ENCODE assay signal across 9 mouse cellular contexts in the genomic region with DNA sequence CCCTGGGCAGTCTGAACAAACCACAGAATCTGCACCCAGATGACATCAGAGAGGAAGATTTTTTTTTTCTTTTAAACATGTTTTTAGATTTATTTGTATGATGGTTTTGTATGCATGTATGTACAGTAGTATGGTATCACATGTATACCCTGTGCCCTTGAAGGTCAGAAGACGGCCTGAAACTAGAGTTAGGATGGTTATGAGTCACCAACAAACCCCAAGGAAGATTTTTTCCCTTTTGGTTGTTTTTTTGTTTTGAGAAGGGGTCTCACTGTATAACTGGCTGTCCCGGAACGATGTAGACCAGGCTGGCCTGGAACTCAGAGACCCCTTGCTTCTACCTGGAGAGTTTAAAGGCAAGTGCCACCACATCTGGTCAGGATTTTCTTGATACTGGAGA. TPM values are rescaled to one million over a fixed set of nuclear protein-coding genes. Genes with fewer than 3 reads are reported as not detected.
DNase-seq lines count a peak whose midpoint lies in the region; ATAC-seq and TF ChIP-seq lines count a peak whose summit lies in the region.
"Had no signal": no experiment of that assay in that cellular context is flagged by ENCODE, and none has a peak within 500 bp of the region (broad histone marks: within the 10 kb centered on the region; RNA-seq: fewer than 3 reads in every experiment).

No protein-coding gene starts in this region.

- DNase-seq in heart, adult 11 months = no peak
- DNase-seq in CH12.LX (ENCODE audit: extremely low read depth) = no peak
- DNase-seq in limb, embryonic 14.5 days (ENCODE audit: low spot score) = no peak
- DNase-seq in thymus, postnatal 0 days (ENCODE audit: low spot score) = no peak
- no peak for DNase-seq in adipocyte (ENCODE audit: low spot score)
- DNase-seq: spleen, adult 18-20 months had no signal

- peak overlapping the region; percentile 87; the same call in 1 of the 2 replicates for H3K9ac ChIP-seq in heart, embryonic 16.5 days (ENCODE audit: low read length)
- H3K9ac ChIP-seq in CH12.LX (ENCODE audit: insufficient read depth, low read depth) = peak overlapping the region; percentile 75
- H3K9ac ChIP-seq in embryonic facial prominence, embryonic 15.5 days = no peak overlapping the region
- no peak overlapping the region for H3K9ac ChIP-seq in limb, embryonic 14.5 days (ENCODE audit: low read depth, low read length, severe bottlenecking)

- 94% methylated on average over 3 of the region's 3 CpGs for WGBS in heart, embryonic 16.5 days
- WGBS in embryonic facial prominence, embryonic 15.5 days = 86% methylated on average over 3 of the region's 3 CpGs
- 90% methylated on average over 3 of the region's 3 CpGs for WGBS in limb, embryonic 14.5 days

- dilution Hi-C loops in CH12.LX (cut with MboI; ENCODE audit: extremely low pct_ligation_motif_present, extremely low pct_unique_long_range_greater_than_20kb, low sequenced_read_pairs) = no loop called here

- TF ChIP-seq EP300 in CH12.LX (IDR thresholded peaks at IDR 0.05; ENCODE audit: low read length) = peak; percentile 81

- no peak for TF ChIP-seq POLR2A in CH12.LX (IDR thresholded peaks at IDR 0.05; ENCODE audit: low read depth, low read length)
- TF ChIP-seq POLR2A in limb, embryonic 14.5 days (IDR thresholded peaks at IDR 0.05; ENCODE audit: borderline replicate concordance, extremely low read depth, insufficient read depth, insufficient read length) = no peak

- no peaks in the 10 kb centered on the region for H3K36me3 ChIP-seq in heart, embryonic 16.5 days (ENCODE audit: control insufficient read depth, insufficient read depth)
- H3K36me3 ChIP-seq in CH12.LX (replicated peaks in 1 of 2; ENCODE audit: control insufficient read depth in 1 of 2, insufficient read depth in 1 of 2, low read length in 1 of 2) = peaks cover 0 to 3% of the 10 kb centered on the region in 2 experiments
- H3K36me3 ChIP-seq in embryonic facial prominence, embryonic 15.5 days = no peaks in the 10 kb centered on the region
- H3K36me3 ChIP-seq in limb, embryonic 14.5 days (ENCODE audit: control insufficient read depth, insufficient read depth, low read length) = no peaks in the 10 kb centered on the region

- H3K79me2 ChIP-seq in CH12.LX (replicated peaks; ENCODE audit: control insufficient read depth, extremely low read depth, insufficient read depth, poor library complexity, severe bottlenecking) = peaks cover 37% of the 10 kb centered on the region

- peak overlapping the region; percentile 61 for H3K4me2 ChIP-seq in heart, embryonic 16.5 days (ENCODE audit: low read depth, low read length)
- peak overlapping the region; percentile 78 for H3K4me2 ChIP-seq in CH12.LX (ENCODE audit: insufficient read depth, low read depth, poor library complexity, severe bottlenecking)
- no peak overlapping the region for H3K4me2 ChIP-seq in embryonic facial prominence, embryonic 15.5 days (replicated peaks)
- H3K4me2 ChIP-seq in limb, embryonic 14.5 days (replicated peaks; ENCODE audit: low read depth, low read length, severe bottlenecking) = peak overlapping the region; percentile 91; the same call in 1 of the 2 replicates

- no peak for TF ChIP-seq CTCF in CH12.LX (conservative IDR thresholded peaks at IDR 0.05 in 1 of 2, IDR thresholded peaks at IDR 0.05 in 1 of 2; ENCODE audit: low read depth in 2 of 2, low read length in 2 of 2)

- no peak overlapping the region; the same call in 1 of the 2 replicates for H3K4me3 ChIP-seq in heart, embryonic 16.5 days (ENCODE audit: low read length)
- peak overlapping the region; percentile 64 to 93 (median 89) for H3K4me3 ChIP-seq in CH12.LX (replicated peaks in 1 of 3; ENCODE audit: low read depth in 2 of 3, low read length in 2 of 3, poor library complexity in 1 of 3)
- no peak overlapping the region for H3K4me3 ChIP-seq in embryonic facial prominence, embryonic 15.5 days (replicated peaks)
- peak overlapping the region; percentile 90 for H3K4me3 ChIP-seq in limb, embryonic 14.5 days (replicated peaks; ENCODE audit: low read length)

- ATAC-seq in heart, embryonic 16.5 days (replicated peaks; ENCODE audit: extremely low read depth, insufficient read depth, low FRiP score) = no peak
- no peak for ATAC-seq in embryonic facial prominence, embryonic 15.5 days (ENCODE audit: insufficient number of reproducible peaks, low FRiP score, low TSS enrichment, low read depth)
- no peak for ATAC-seq in limb, embryonic 14.5 days (ENCODE audit: low FRiP score, low read depth)
- ATAC-seq in CD4-positive, CD25-positive, alpha-beta regulatory T cell, adult 4 months = no peak

- in situ Hi-C loops in CH12.LX (cut with MboI; ENCODE audit: low pct_ligation_motif_present, low pct_unique_long_range_greater_than_20kb, low sequenced_read_pairs) = no loop called here

- no peaks in the 10 kb centered on the region for H3K9me3 ChIP-seq in heart, embryonic 16.5 days (replicated peaks; ENCODE audit: control insufficient read depth, low read length)
- H3K9me3 ChIP-seq in CH12.LX (replicated peaks; ENCODE audit: low read length) = no peaks in the 10 kb centered on the region
- no peaks in the 10 kb centered on the region for H3K9me3 ChIP-seq in embryonic facial prominence, embryonic 15.5 days (replicated peaks)
- no peaks in the 10 kb centered on the region for H3K9me3 ChIP-seq in limb, embryonic 14.5 days (ENCODE audit: control insufficient read depth, low read length)

- no peaks in the 10 kb centered on the region for H3K27me3 ChIP-seq in heart, embryonic 16.5 days (ENCODE audit: control insufficient read depth, insufficient read depth, low read length)
- no peaks in the 10 kb centered on the region for H3K27me3 ChIP-seq in CH12.LX (replicated peaks)
- no peaks in the 10 kb centered on the region for H3K27me3 ChIP-seq in embryonic facial prominence, embryonic 15.5 days
- H3K27me3 ChIP-seq in limb, embryonic 14.5 days (ENCODE audit: control insufficient read depth, insufficient read depth, low read length) = no peaks in the 10 kb centered on the region

- peaks cover 25% of the 10 kb centered on the region for H3K4me1 ChIP-seq in heart, embryonic 16.5 days (ENCODE audit: control insufficient read depth, insufficient read depth, low read length)
- peaks cover 26 to 65% of the 10 kb centered on the region in 2 experiments for H3K4me1 ChIP-seq in CH12.LX (ENCODE audit: control insufficient read depth in 1 of 2, insufficient read depth in 2 of 2)
- H3K4me1 ChIP-seq in embryonic facial prominence, embryonic 15.5 days = peaks cover 34% of the 10 kb centered on the region
- H3K4me1 ChIP-seq in limb, embryonic 14.5 days (ENCODE audit: control insufficient read depth, insufficient read depth, low read length) = peaks cover 17% of the 10 kb centered on the region

- TF ChIP-seq RAD21 in CH12.LX (IDR thresholded peaks at IDR 0.05; ENCODE audit: low read depth, low read length) = no peak

- H3K27ac ChIP-seq in heart, embryonic 16.5 days (ENCODE audit: low read length) = no peak overlapping the region
- H3K27ac ChIP-seq in CH12.LX (ENCODE audit: insufficient read depth, low read depth) = peak overlapping the region; percentile 69; the same call in 1 of the 2 replicates
- H3K27ac ChIP-seq in embryonic facial prominence, embryonic 15.5 days (replicated peaks) = peak overlapping the region; percentile 86; the same call in 1 of the 2 replicates
- H3K27ac ChIP-seq in limb, embryonic 14.5 days (replicated peaks; ENCODE audit: low read depth, low read length) = 0 out of 2 replicates have a peak overlapping the region, but pooled peaks have one; percentile 62

TF ChIP-seq in CH12.LX, 34 proteins besides CTCF, POLR2A, EP300 and RAD21:
- TF ChIP-seq ZNF384 (IDR thresholded peaks at IDR 0.05; ENCODE audit: low read depth, low read length) = peak; percentile 49
- TF ChIP-seq MAZ (IDR thresholded peaks at IDR 0.05; ENCODE audit: low read depth, low read length) = 0 out of 2 replicates have a peak, but pooled peaks have one; percentile 13
- TF ChIP-seq MAX (IDR thresholded peaks at IDR 0.05; ENCODE audit: low read length) = no peak; the same call in 1 of the 2 replicates
- peak; percentile 87 for TF ChIP-seq IRF4 (IDR thresholded peaks at IDR 0.05; ENCODE audit: low read depth, low read length)
- TF ChIP-seq NRF1 (IDR thresholded peaks at IDR 0.05; ENCODE audit: low read depth, low read length) = no peak
- peak; percentile 24; the same call in 1 of the 2 replicates for TF ChIP-seq MXI1 (IDR thresholded peaks at IDR 0.05; ENCODE audit: low read depth, low read length)
- peak; percentile 18; the same call in 1 of the 2 replicates for TF ChIP-seq SIN3A (IDR thresholded peaks at IDR 0.05; ENCODE audit: low read length)
- peak; percentile 30; the same call in 1 of the 2 replicates for TF ChIP-seq MEF2A (IDR thresholded peaks at IDR 0.05; ENCODE audit: borderline replicate concordance, low read depth, low read length)
- peak; percentile 78 for TF ChIP-seq BHLHE40 (IDR thresholded peaks at IDR 0.05; ENCODE audit: low read depth, low read length)
- peak; percentile 64 for TF ChIP-seq JUN (IDR thresholded peaks at IDR 0.05; ENCODE audit: insufficient read depth, low read depth, low read length)
- peak; percentile 23; the same call in 1 of the 2 replicates for TF ChIP-seq TCF12 (IDR thresholded peaks at IDR 0.05; ENCODE audit: low read depth, low read length)
- peak; percentile 84 for TF ChIP-seq JUND (conservative IDR thresholded peaks at IDR 0.05; ENCODE audit: low read depth, low read length)
- no peak for TF ChIP-seq E2F4 (IDR thresholded peaks at IDR 0.05; ENCODE audit: insufficient replicate concordance, low read depth, low read length)

RNA-seq across cellular contexts. Expression of gene Ptpn1, which starts 0.9 kb away (rescaled TPM):
- 44.7 and 50.8 TPM in 2 replicates for polyA plus RNA-seq in heart, embryonic 16.5 days (2015; fragmentation: Nextera tagmentation; extraction: Ambion mirVana)
- total RNA-seq in CH12.LX (2012; rRNA removed) = 77.6 and 90.0 TPM in 2 replicates
- 69.8 and 78.5 TPM in 2 replicates for total RNA-seq in CH12.LX (2014; rRNA removed)
- 131 and 139 TPM in 2 replicates for polyA plus RNA-seq in CH12.LX (2012; ENCODE audit: insufficient read length, low read depth)
- polyA plus RNA-seq in embryonic facial prominence, embryonic 15.5 days (2015; fragmentation: Nextera tagmentation; extraction: Ambion mirVana) = 60.6 and 61.5 TPM in 2 replicates
- polyA plus RNA-seq in limb, embryonic 14.5 days (2012; rRNA removed) = 27.3 and 31.1 TPM in 2 replicates
- polyA plus RNA-seq in limb, embryonic 14.5 days (2014; fragmentation: Nextera tagmentation; extraction: Ambion mirVana) = 41.5 and 49.0 TPM in 2 replicates
- 102 and 110 TPM in 2 replicates for polyA plus RNA-seq in thymus, postnatal 0 days (2015; fragmentation: Nextera tagmentation; extraction: Ambion mirVana)
- 100 to 1,000 TPM in 1 of 2 experiments, 10 to 100 TPM in 1; 99.2 to 126 TPM for polyA plus RNA-seq in CD4-positive, CD25-positive, alpha-beta regulatory T cell, adult 4 months (2017; shearing (Covaris generic))

Comparison
In these comparisons a context has a peak if more than half of its experiments do, and no peak if none do; other contexts are left out.
1. H3K4me3 ChIP-seq: peak in CH12.LX (3 of 3) and limb, embryonic 14.5 days (single experiment); none in heart, embryonic 16.5 days (single experiment) and embryonic facial prominence, embryonic 15.5 days (single experiment).
2. H3K9ac ChIP-seq: peak in heart, embryonic 16.5 days (single experiment) and CH12.LX (single experiment); none in embryonic facial prominence, embryonic 15.5 days (single experiment) and limb, embryonic 14.5 days (single experiment).